29 mouse cellular contexts compared by ENCODE assay signal in genomic region chr10:115593651-115594050, GRCm38 (mm10). TPM values are rescaled to one million over a fixed set of nuclear protein-coding genes. Genes with fewer than 3 reads are reported as not detected.
DNase-seq lines count a peak whose midpoint lies in the region; ATAC-seq and TF ChIP-seq lines count a peak whose summit lies in the region.
"Had no signal": no experiment of that assay in that cellular context is flagged by ENCODE, and none has a peak within 500 bp of the region (broad histone marks: within the 10 kb centered on the region; RNA-seq: fewer than 3 reads in every experiment).

No protein-coding gene starts in this region.

- H3K9me3 ChIP-seq in hindbrain, embryonic 13.5 days: no peaks in the 10 kb centered on the region
- no peaks in the 10 kb centered on the region for H3K9me3 ChIP-seq in hindbrain, embryonic 10.5 days
- no peaks in the 10 kb centered on the region for H3K9me3 ChIP-seq in neural tube, embryonic 13.5 days
- H3K9me3 ChIP-seq in hindbrain, postnatal 0 days (ENCODE audit: low read length): no peaks in the 10 kb centered on the region
- no peaks in the 10 kb centered on the region for H3K9me3 ChIP-seq in neural tube, embryonic 15.5 days (replicated peaks)
- H3K9me3 ChIP-seq: forebrain, embryonic 15.5 days; liver, embryonic 13.5 days had no signal

- no peak for DNase-seq in hindbrain, embryonic 10.5 days (ENCODE audit: low spot score)
- DNase-seq in neural tube, embryonic 10.5 days (ENCODE audit: extremely low spot score, low spot score): no peak
- no peak for DNase-seq in hindbrain, postnatal 0 days (ENCODE audit: low spot score)
- no peak for DNase-seq in cerebellum, postnatal 10 days
- DNase-seq in natural killer cell, adult 2 months (ENCODE audit: low spot score in 2 of 2): no peak
- DNase-seq: cerebellum, adult 2 months; cerebellum, postnatal 36 days; embryo, embryonic 11 days; gastrocnemius, postnatal 10 days; kidney, adult 9 months; kidney, postnatal 25 days; layer of hippocampus, adult 9-11 months; liver, embryonic 13.5 days; lung, adult 2 months; lung, postnatal 14 days; thymus, postnatal 25 days had no signal

- H3K4me2 ChIP-seq in hindbrain, embryonic 13.5 days: peak overlapping the region; percentile 25; the same call in 1 of the 2 replicates
- peak overlapping the region; percentile 27; the same call in 1 of the 2 replicates for H3K4me2 ChIP-seq in neural tube, embryonic 13.5 days
- H3K4me2 ChIP-seq in hindbrain, postnatal 0 days (ENCODE audit: low read depth, low read length): peak overlapping the region; percentile 39; the same call in 1 of the 2 replicates
- H3K4me2 ChIP-seq in neural tube, embryonic 15.5 days: peak overlapping the region; percentile 36
- H3K4me2 ChIP-seq: forebrain, embryonic 15.5 days; heart, embryonic 11.5 days; liver, embryonic 13.5 days had no signal

- WGBS in hindbrain, embryonic 13.5 days: 82% methylated on average over 6 of the region's 6 CpGs
- 88% methylated on average over 6 of the region's 6 CpGs for WGBS in hindbrain, embryonic 10.5 days
- 89% methylated on average over 6 of the region's 6 CpGs for WGBS in neural tube, embryonic 13.5 days
- WGBS in hindbrain, postnatal 0 days: 75% methylated on average over 6 of the region's 6 CpGs
- 85% methylated on average over 6 of the region's 6 CpGs for WGBS in neural tube, embryonic 15.5 days

- no peak for TF ChIP-seq CTCF in hindbrain, postnatal 0 days (IDR thresholded peaks at IDR 0.05; ENCODE audit: low read depth)

- ATAC-seq in hindbrain, embryonic 13.5 days (ENCODE audit: low FRiP score): peak; percentile 54; the same call in 1 of the 2 replicates
- no peak for ATAC-seq in neural tube, embryonic 13.5 days (ENCODE audit: low read depth)
- 0 out of 2 replicates have a peak, but pooled peaks have one; percentile 40 for ATAC-seq in hindbrain, postnatal 0 days
- ATAC-seq in neural tube, embryonic 15.5 days (ENCODE audit: low FRiP score): no peak
- ATAC-seq: forebrain, embryonic 15.5 days had no signal

- H3K9ac ChIP-seq in hindbrain, embryonic 13.5 days: no peak overlapping the region
- H3K9ac ChIP-seq in neural tube, embryonic 13.5 days: no peak overlapping the region
- H3K9ac ChIP-seq in hindbrain, postnatal 0 days (replicated peaks; ENCODE audit: low read length): no peak overlapping the region
- H3K9ac ChIP-seq in neural tube, embryonic 15.5 days (replicated peaks): no peak overlapping the region
- H3K9ac ChIP-seq: forebrain, embryonic 15.5 days; liver, embryonic 13.5 days had no signal

- no peak overlapping the region for H3K4me3 ChIP-seq in hindbrain, embryonic 13.5 days
- H3K4me3 ChIP-seq in hindbrain, embryonic 10.5 days: no peak overlapping the region
- H3K4me3 ChIP-seq in neural tube, embryonic 13.5 days: no peak overlapping the region
- no peak overlapping the region for H3K4me3 ChIP-seq in hindbrain, postnatal 0 days (ENCODE audit: low read length)
- no peak overlapping the region for H3K4me3 ChIP-seq in neural tube, embryonic 15.5 days (replicated peaks)
- H3K4me3 ChIP-seq: forebrain, embryonic 15.5 days; liver, embryonic 13.5 days had no signal

- no peak overlapping the region for H3K27ac ChIP-seq in hindbrain, embryonic 13.5 days
- no peak overlapping the region for H3K27ac ChIP-seq in hindbrain, embryonic 10.5 days
- H3K27ac ChIP-seq in neural tube, embryonic 13.5 days (replicated peaks): no peak overlapping the region
- H3K27ac ChIP-seq in hindbrain, postnatal 0 days: no peak overlapping the region
- H3K27ac ChIP-seq in neural tube, embryonic 15.5 days (replicated peaks): no peak overlapping the region
- H3K27ac ChIP-seq: forebrain, embryonic 15.5 days; liver, embryonic 13.5 days had no signal

- H3K27me3 ChIP-seq in hindbrain, embryonic 13.5 days: peaks cover 16% of the 10 kb centered on the region
- H3K27me3 ChIP-seq in hindbrain, embryonic 10.5 days (ENCODE audit: insufficient read depth, poor library complexity, severe bottlenecking): peaks cover 17% of the 10 kb centered on the region
- peaks cover 18% of the 10 kb centered on the region for H3K27me3 ChIP-seq in neural tube, embryonic 13.5 days
- 0 out of 2 replicates have a peak, but pooled peaks cover 4% of the 10 kb centered on the region for H3K27me3 ChIP-seq in hindbrain, postnatal 0 days (ENCODE audit: insufficient read depth, low read length)
- peaks cover 10% of the 10 kb centered on the region for H3K27me3 ChIP-seq in neural tube, embryonic 15.5 days (replicated peaks)

- no peaks in the 10 kb centered on the region; the same call in 1 of the 2 replicates for H3K4me1 ChIP-seq in hindbrain, embryonic 13.5 days (replicated peaks)
- peaks cover 6% of the 10 kb centered on the region for H3K4me1 ChIP-seq in hindbrain, embryonic 10.5 days (replicated peaks)
- H3K4me1 ChIP-seq in neural tube, embryonic 13.5 days (replicated peaks): 0 out of 2 replicates have a peak, but pooled peaks cover 3% of the 10 kb centered on the region
- H3K4me1 ChIP-seq in hindbrain, postnatal 0 days (ENCODE audit: insufficient read depth, low read length): no peaks in the 10 kb centered on the region
- H3K4me1 ChIP-seq in neural tube, embryonic 15.5 days: peaks cover 4% of the 10 kb centered on the region; the same call in 1 of the 2 replicates
- H3K4me1 ChIP-seq: forebrain, embryonic 15.5 days; liver, embryonic 13.5 days had no signal

- H3K36me3 ChIP-seq in hindbrain, embryonic 13.5 days: no peaks in the 10 kb centered on the region
- H3K36me3 ChIP-seq in hindbrain, embryonic 10.5 days: no peaks in the 10 kb centered on the region
- no peaks in the 10 kb centered on the region for H3K36me3 ChIP-seq in neural tube, embryonic 13.5 days
- H3K36me3 ChIP-seq in hindbrain, postnatal 0 days (ENCODE audit: insufficient read depth, low read length): no peaks in the 10 kb centered on the region
- H3K36me3 ChIP-seq in neural tube, embryonic 15.5 days: no peaks in the 10 kb centered on the region
- H3K36me3 ChIP-seq: forebrain, embryonic 15.5 days; liver, embryonic 13.5 days had no signal

RNA-seq across cellular contexts. Expression of gene Lgr5, which starts 6.1 kb away (rescaled TPM):
- 3.0 and 4.1 TPM in 2 replicates for polyA plus RNA-seq in hindbrain, embryonic 13.5 days (2015; fragmentation: Nextera tagmentation; extraction: Ambion mirVana)
- polyA plus RNA-seq in hindbrain, embryonic 10.5 days (2016; fragmentation: Nextera tagmentation; extraction: Ambion mirVana): 4.0 and 4.8 TPM in 2 replicates
- polyA plus RNA-seq in neural tube, embryonic 13.5 days (2015; fragmentation: Nextera tagmentation; extraction: Ambion mirVana): 3.4 and 4.1 TPM in 2 replicates
- total RNA-seq in hindbrain, postnatal 0 days (2014; rRNA removed): 2.3 and 3.3 TPM in 2 replicates
- 2.6 and 3.0 TPM in 2 replicates for polyA plus RNA-seq in hindbrain, postnatal 0 days (2015; fragmentation: Nextera tagmentation; extraction: Ambion mirVana)
- polyA plus RNA-seq in neural tube, embryonic 15.5 days (2015; fragmentation: Nextera tagmentation; extraction: Ambion mirVana): 2.5 and 3.0 TPM in 2 replicates
- total RNA-seq: megakaryocyte progenitor cell, adult 5-6 weeks had no signal

RNA-seq across cellular contexts. Expression of gene A930009A15Rik, which starts 23.9 kb away (rescaled TPM):
- 0.39 and 1.0 TPM in 2 replicates for polyA plus RNA-seq in hindbrain, embryonic 13.5 days (2015; fragmentation: Nextera tagmentation; extraction: Ambion mirVana)
- 0.27 and 0.56 TPM in 2 replicates for polyA plus RNA-seq in hindbrain, embryonic 10.5 days (2016; fragmentation: Nextera tagmentation; extraction: Ambion mirVana)
- 0.61 and 0.66 TPM in 2 replicates for polyA plus RNA-seq in neural tube, embryonic 13.5 days (2015; fragmentation: Nextera tagmentation; extraction: Ambion mirVana)
- total RNA-seq in hindbrain, postnatal 0 days (2014; rRNA removed): 1.3 TPM in 1 of 2 replicates, not detected in the other
- polyA plus RNA-seq in hindbrain, postnatal 0 days (2015; fragmentation: Nextera tagmentation; extraction: Ambion mirVana): 4.0 and 5.0 TPM in 2 replicates
- 0.46 and 0.49 TPM in 2 replicates for polyA plus RNA-seq in neural tube, embryonic 15.5 days (2015; fragmentation: Nextera tagmentation; extraction: Ambion mirVana)
- total RNA-seq: adrenal gland, postnatal 10 days; ES-E14; gastrocnemius, postnatal 10 days; hematopoietic stem cell, adult 5-6 weeks; left cerebral cortex, adult 18-20 months; megakaryocyte progenitor cell, adult 5-6 weeks had no signal
- polyA plus RNA-seq: forebrain, embryonic 15.5 days; heart, embryonic 11.5 days; heart, postnatal 0 days; intestine, embryonic 16.5 days; liver, embryonic 13.5 days; lung, adult 2 months; stomach, embryonic 14.5 days had no signal

Comparison
In these comparisons a context has a peak if more than half of its experiments do, and no peak if none do; other contexts are left out.
1. ATAC-seq: peak in hindbrain, embryonic 13.5 days (single experiment) and hindbrain, postnatal 0 days (single experiment); none in neural tube, embryonic 13.5 days (single experiment) and neural tube, embryonic 15.5 days (single experiment).
2. Peak in every context shown above with its lines, with median percentiles within 50 percentile points of each other: H3K4me2 ChIP-seq.